Mouse (Mus musculus) hindbrain, embryonic 10.5 days (tissue): ENCODE measurements around the gene Mesd. TPM values are rescaled to one million over a fixed set of nuclear protein-coding genes. Genes with fewer than 3 reads are reported as not detected.
A peak's percentile ranks its signal among the peaks of the same experiment; 100 is the strongest.

Experiments
- DNase-seq: peaks from one replicate; pipeline ENCODE4 v3.0.0-alpha.2; 2017; ENCODE audit warnings: low spot score
- H3K27ac ChIP-seq: fragments of 300-500 bp; sonication (generic); 2 replicates; pipeline ENCODE4 v1.5.1; 2016; ENCODE audit warnings: mild to moderate bottlenecking, moderate library complexity
- H3K27me3 ChIP-seq: fragments of 300-500 bp; sonication (generic); 2 replicates; pipeline ENCODE4 v1.6.1; 2016; ENCODE audit warnings: mild to moderate bottlenecking; ENCODE audit not compliant: poor library complexity, insufficient read depth, severe bottlenecking
- H3K36me3 ChIP-seq: fragments of 300-500 bp; sonication (generic); 2 replicates; pipeline ENCODE4 v1.6.1; 2016; ENCODE audit warnings: mild to moderate bottlenecking, moderate library complexity
- H3K4me1 ChIP-seq: fragments of 300-500 bp; sonication (generic); replicated peaks from 2 replicates; pipeline ENCODE4 v1.6.1; 2016; ENCODE audit warnings: mild to moderate bottlenecking
- H3K4me3 ChIP-seq: fragments of 300-500 bp; sonication (generic); 2 replicates; pipeline ENCODE4 v1.5.1; 2016; ENCODE audit warnings: mild to moderate bottlenecking, moderate library complexity
- H3K9me3 ChIP-seq: fragments of 300-500 bp; sonication (generic); 2 replicates; pipeline ENCODE4 v1.6.1; 2016; ENCODE audit warnings: mild to moderate bottlenecking, moderate library complexity
- WGBS: fragments of 180-500 bp; shearing (Covaris S2); methylation state at CpG from one replicate; pipeline ENCODE4 v1.1.7; 2016; 5-methylcytosine and 5-hydroxymethylcytosine counted together
- polyA plus RNA-seq: library from polyadenylated mRNA; unstranded; fragments of >200 nt; fragmentation: Nextera tagmentation; extraction: Ambion mirVana; gene quantifications from 2 replicates; pipeline ENCODE4 v1.2.1, GENCODE M21; 2016

The Mesd gene
- polyA plus RNA-seq, 1 experiment from 2014 or later, result 73.4 TPM

GRCm38 (mm10) chr7:83902296-83903145 is 18.3 kb downstream of the Mesd start:
- WGBS, result 72% methylated on average over 5 of the region's 5 CpGs
- H3K4me3 ChIP-seq, result no peak overlapping the region
- no peaks in the 10 kb centered on the region for H3K4me1 ChIP-seq
- no peak for DNase-seq
- no peak overlapping the region for H3K27ac ChIP-seq
- peaks cover 40% of the 10 kb centered on the region for H3K36me3 ChIP-seq
- H3K9me3 ChIP-seq, result 0 out of 2 replicates have a peak, but pooled peaks cover 4% of the 10 kb centered on the region
- H3K27me3 ChIP-seq, result no peaks in the 10 kb centered on the region

- Histone ChIP-seq H3K27ac (no peak overlapping the region), H3K9me3 (0 out of 2 replicates have a peak, but pooled peaks cover 4% of the 10 kb centered on the region), H3K4me1 (no peaks in the 10 kb centered on the region), H3K27me3 (no peaks in the 10 kb centered on the region), H3K4me3 (no peak overlapping the region), H3K36me3 (peaks cover 16% of the 10 kb centered on the region)
- no peak for DNase-seq
- WGBS, result 93% methylated on average over 3 of the region's 3 CpGs
Measured at GRCm38 (mm10) chr7:83904831-83905230, 20.6 kb downstream of the Mesd start.

GRCm38 (mm10) chr7:83911909-83912308 is 27.6 kb downstream of the Mesd start:
- Histone ChIP-seq H3K36me3 (no peaks in the 10 kb centered on the region), H3K9me3 (no peaks in the 10 kb centered on the region), H3K4me3 (no peak overlapping the region), H3K4me1 (no peaks in the 10 kb centered on the region), H3K27ac (no peak overlapping the region), H3K27me3 (no peaks in the 10 kb centered on the region)
- no peak for DNase-seq
- WGBS, result 82% methylated on average over 3 of the region's 3 CpGs

- H3K4me3 ChIP-seq, result no peak overlapping the region
- H3K9me3 ChIP-seq, result no peaks in the 10 kb centered on the region
- H3K36me3 ChIP-seq, result no peaks in the 10 kb centered on the region
- H3K27me3 ChIP-seq, result no peaks in the 10 kb centered on the region
- no peak overlapping the region for H3K27ac ChIP-seq
- WGBS, result 89% methylated on average over 6 of the region's 6 CpGs
- no peaks in the 10 kb centered on the region for H3K4me1 ChIP-seq
- DNase-seq, result no peak
Measured at GRCm38 (mm10) chr7:83913405-83913932, 29.2 kb downstream of the Mesd start.

- Histone ChIP-seq H3K9me3 (no peaks in the 10 kb centered on the region), H3K4me3 (no peak overlapping the region), H3K4me1 (no peaks in the 10 kb centered on the region), H3K36me3 (no peaks in the 10 kb centered on the region), H3K27me3 (no peaks in the 10 kb centered on the region), H3K27ac (no peak overlapping the region)
- WGBS, result 76% methylated on average over 9 of the region's 9 CpGs
- DNase-seq, result no peak
Measured at GRCm38 (mm10) chr7:83913995-83914394, 29.7 kb downstream of the Mesd start.

GRCm38 (mm10) chr7:83914566-83914965 is 30.3 kb downstream of the Mesd start:
- Histone ChIP-seq H3K4me1 (no peaks in the 10 kb centered on the region), H3K27ac (no peak overlapping the region), H3K27me3 (no peaks in the 10 kb centered on the region), H3K36me3 (no peaks in the 10 kb centered on the region), H3K4me3 (no peak overlapping the region), H3K9me3 (no peaks in the 10 kb centered on the region)
- DNase-seq, result peak; percentile 80
- WGBS, result 0% methylated on average over 3 of the region's 3 CpGs

GRCm38 (mm10) chr7:83920241-83920640 is 36.0 kb downstream of the Mesd start:
- DNase-seq, result no peak
- H3K27ac ChIP-seq, result no peak overlapping the region
- no peaks in the 10 kb centered on the region for H3K27me3 ChIP-seq
- 85% methylated on average over 4 of the region's 4 CpGs for WGBS
- no peaks in the 10 kb centered on the region for H3K36me3 ChIP-seq
- H3K4me1 ChIP-seq, result no peaks in the 10 kb centered on the region
- no peaks in the 10 kb centered on the region for H3K9me3 ChIP-seq
- H3K4me3 ChIP-seq, result no peak overlapping the region

GRCm38 (mm10) chr7:83921637-83922036 is 37.4 kb downstream of the Mesd start:
- Histone ChIP-seq H3K36me3 (no peaks in the 10 kb centered on the region), H3K27me3 (no peaks in the 10 kb centered on the region), H3K27ac (no peak overlapping the region), H3K4me1 (no peaks in the 10 kb centered on the region), H3K9me3 (no peaks in the 10 kb centered on the region), H3K4me3 (no peak overlapping the region)
- 66% methylated on average over 3 of the region's 3 CpGs for WGBS
- DNase-seq, result no peak

- Histone ChIP-seq H3K27ac (no peak overlapping the region), H3K4me1 (no peaks in the 10 kb centered on the region), H3K36me3 (no peaks in the 10 kb centered on the region), H3K4me3 (no peak overlapping the region), H3K9me3 (no peaks in the 10 kb centered on the region), H3K27me3 (no peaks in the 10 kb centered on the region)
- DNase-seq, result no peak
- 67% methylated on average over 3 of the region's 3 CpGs for WGBS
Measured at GRCm38 (mm10) chr7:83939017-83939721, 54.9 kb downstream of the Mesd start.

- no peak for DNase-seq
- no peak overlapping the region for H3K4me3 ChIP-seq
- H3K27me3 ChIP-seq, result no peaks in the 10 kb centered on the region
- H3K36me3 ChIP-seq, result no peaks in the 10 kb centered on the region
- 80% methylated on average over 2 of the region's 2 CpGs for WGBS
- H3K9me3 ChIP-seq, result no peaks in the 10 kb centered on the region
- H3K27ac ChIP-seq, result no peak overlapping the region
- no peaks in the 10 kb centered on the region for H3K4me1 ChIP-seq
Measured at GRCm38 (mm10) chr7:83940136-83940535, 55.9 kb downstream of the Mesd start.

- 89% methylated on average over 8 of the region's 8 CpGs for WGBS
- Histone ChIP-seq H3K9me3 (no peaks in the 10 kb centered on the region), H3K36me3 (no peaks in the 10 kb centered on the region), H3K4me1 (no peaks in the 10 kb centered on the region), H3K27ac (no peak overlapping the region), H3K4me3 (no peak overlapping the region), H3K27me3 (no peaks in the 10 kb centered on the region)
- no peak for DNase-seq
Measured at GRCm38 (mm10) chr7:83941701-83942101, 57.4 kb downstream of the Mesd start.

GRCm38 (mm10) chr7:83948743-83949142 is 64.5 kb downstream of the Mesd start:
- H3K4me3 ChIP-seq, result no peak overlapping the region
- no peaks in the 10 kb centered on the region for H3K9me3 ChIP-seq
- DNase-seq, result no peak
- 0 out of 2 replicates have a peak, but pooled peaks cover 2% of the 10 kb centered on the region for H3K4me1 ChIP-seq
- H3K27ac ChIP-seq, result no peak overlapping the region
- H3K36me3 ChIP-seq, result no peaks in the 10 kb centered on the region
- 85% methylated on average over 7 of the region's 7 CpGs for WGBS
- no peaks in the 10 kb centered on the region for H3K27me3 ChIP-seq

- 0 out of 2 replicates have a peak, but pooled peaks cover 2% of the 10 kb centered on the region for H3K4me1 ChIP-seq
- DNase-seq, result no peak
- WGBS, result 57% methylated on average over 6 of the region's 6 CpGs
- no peak overlapping the region for H3K27ac ChIP-seq
- H3K9me3 ChIP-seq, result no peaks in the 10 kb centered on the region
- no peaks in the 10 kb centered on the region for H3K36me3 ChIP-seq
- H3K4me3 ChIP-seq, result no peak overlapping the region
- H3K27me3 ChIP-seq, result no peaks in the 10 kb centered on the region
Measured at GRCm38 (mm10) chr7:83949662-83950061, 65.4 kb downstream of the Mesd start.
